7 mouse cellular contexts compared by ENCODE assay signal in the genomic region with DNA sequence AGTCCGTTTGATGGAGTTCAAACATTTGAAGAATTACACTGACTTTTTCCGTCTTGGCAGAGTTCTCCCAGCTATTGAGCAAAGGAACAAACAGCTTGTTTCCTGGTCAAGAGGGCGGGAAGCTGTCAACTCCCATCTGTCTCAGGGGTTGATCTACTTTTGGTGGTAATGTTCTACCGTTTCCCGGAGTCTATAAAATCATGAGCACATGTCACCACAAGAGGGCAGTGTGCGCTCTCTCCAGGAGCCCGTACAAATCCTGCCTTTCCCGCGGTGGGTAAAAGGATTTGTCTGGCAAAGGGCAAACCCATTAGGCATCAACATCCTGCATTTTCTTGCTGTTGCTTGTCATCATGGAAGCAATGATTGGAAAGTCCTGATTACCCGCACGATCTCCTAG.
DNase-seq lines count a peak whose midpoint lies in the region; ATAC-seq and TF ChIP-seq lines count a peak whose summit lies in the region.

No protein-coding gene starts in this region.

- ATAC-seq in intestine, postnatal 0 days, result no peak
- ATAC-seq in midbrain, embryonic 13.5 days, result peak; percentile 40; the same call in 1 of the 2 replicates

- H3K4me3 ChIP-seq in intestine, postnatal 0 days (ENCODE audit: low read depth, low read length), result no peak overlapping the region
- H3K4me3 ChIP-seq in midbrain, embryonic 13.5 days (replicated peaks), result no peak overlapping the region

- peak; percentile 96 for TF ChIP-seq CTCF in intestine, postnatal 0 days (IDR thresholded peaks at IDR 0.05; ENCODE audit: low read depth)

- 2% methylated on average over 11 of the region's 11 CpGs for WGBS in intestine, postnatal 0 days
- WGBS in midbrain, embryonic 13.5 days, result 8% methylated on average over 11 of the region's 11 CpGs

- peak overlapping the region; percentile 13 for H3K4me2 ChIP-seq in intestine, postnatal 0 days (replicated peaks; ENCODE audit: low read depth)
- H3K4me2 ChIP-seq in midbrain, embryonic 13.5 days (replicated peaks), result no peak overlapping the region

- H3K36me3 ChIP-seq in intestine, postnatal 0 days (ENCODE audit: control insufficient read depth, insufficient read depth), result no peaks in the 10 kb centered on the region
- H3K36me3 ChIP-seq in midbrain, embryonic 13.5 days, result no peaks in the 10 kb centered on the region

- no peak overlapping the region for H3K27ac ChIP-seq in intestine, postnatal 0 days (ENCODE audit: low read depth, low read length)
- H3K27ac ChIP-seq in midbrain, embryonic 13.5 days, result no peak overlapping the region

- H3K27me3 ChIP-seq in intestine, postnatal 0 days (replicated peaks; ENCODE audit: control insufficient read depth, insufficient read depth, low read length), result no peaks in the 10 kb centered on the region
- no peaks in the 10 kb centered on the region for H3K27me3 ChIP-seq in midbrain, embryonic 13.5 days

- H3K4me1 ChIP-seq in intestine, postnatal 0 days (replicated peaks; ENCODE audit: control insufficient read depth, insufficient read depth, low read length), result no peaks in the 10 kb centered on the region
- peaks cover 3% of the 10 kb centered on the region for H3K4me1 ChIP-seq in midbrain, embryonic 13.5 days (replicated peaks)

- no peak overlapping the region for H3K9ac ChIP-seq in intestine, postnatal 0 days (ENCODE audit: low read depth, low read length)
- no peak overlapping the region for H3K9ac ChIP-seq in midbrain, embryonic 13.5 days (replicated peaks)

- H3K9me3 ChIP-seq in intestine, postnatal 0 days (ENCODE audit: control insufficient read depth), result no peaks in the 10 kb centered on the region
- peaks cover 4% of the 10 kb centered on the region; the same call in 1 of the 2 replicates for H3K9me3 ChIP-seq in midbrain, embryonic 13.5 days

- intact Hi-C loops in left cerebral cortex, postnatal 25 days (cut with DNase I), result loop anchor here (1.0 to 10.0 kb wide), 5 partner anchors 47 to 1041 kb away; no protein-coding TSS in a partner anchor

- DNase-seq in adrenal gland, postnatal 36 days, result peak; percentile 75 to 83
- DNase-seq in embryo, embryonic 11 days, result peak; percentile 93
- peak; percentile 47 to 71 for DNase-seq in gastrocnemius, postnatal 4 days (ENCODE audit: low spot score in 2 of 2)
- peak; percentile 84 for DNase-seq in left cerebral cortex, postnatal 25 days (ENCODE audit: low spot score in 2 of 2)
- peak; percentile 30 to 73 for DNase-seq in spleen, postnatal 4 days (ENCODE audit: low spot score in 2 of 2)
